Mouse (Mus musculus): ENCODE data around the gene Art2b. TPM values are rescaled to one million over a fixed set of nuclear protein-coding genes. Genes with fewer than 3 reads are reported as not detected.
"Not testable (repeated sequence)": the region's sequence is repeated elsewhere in the genome, so short reads cannot be mapped to it uniquely, and the experiment has no call there.

Art2b gene
- total and polyA plus RNA-seq, 3 experiments, result not detected

- TF ChIP-seq MAX (IDR thresholded peaks at IDR 0.05; ENCODE audit: low read length) (no peak), USF2 (conservative IDR thresholded peaks at IDR 0.05; ENCODE audit: low read depth, low read length) (no peak)
Measured at GRCm38 (mm10) chr7:101557391-101557790, 28.0 kb downstream of the Art2b start (continued).

GRCm38 (mm10) chr7:101555473-101555872, 29.9 kb downstream of the Art2b start:
- H3K4me3 ChIP-seq (replicated peaks in 1 of 3; ENCODE audit: low read depth in 2 of 3, low read length in 2 of 3, poor library complexity in 1 of 3); H3K4me2 ChIP-seq (ENCODE audit: insufficient read depth, low read depth, poor library complexity, severe bottlenecking); dilution Hi-C loops (cut with MboI; ENCODE audit: extremely low pct_ligation_motif_present, extremely low pct_unique_long_range_greater_than_20kb, low sequenced_read_pairs); H3K9ac ChIP-seq (ENCODE audit: insufficient read depth, low read depth); H3K9me3 ChIP-seq (replicated peaks; ENCODE audit: low read length); H3K36me3 ChIP-seq (replicated peaks in 1 of 2; ENCODE audit: control insufficient read depth in 1 of 2, insufficient read depth in 1 of 2, low read length in 1 of 2); H3K27ac ChIP-seq (ENCODE audit: insufficient read depth, low read depth); DNase-seq (ENCODE audit: extremely low read depth); in situ Hi-C loops (cut with MboI; ENCODE audit: low pct_ligation_motif_present, low pct_unique_long_range_greater_than_20kb, low sequenced_read_pairs); H3K79me2 ChIP-seq (replicated peaks; ENCODE audit: control insufficient read depth, extremely low read depth, insufficient read depth, poor library complexity, severe bottlenecking); H3K4me1 ChIP-seq (ENCODE audit: control insufficient read depth in 1 of 2, insufficient read depth in 2 of 2): not testable (repeated sequence)
- H3K27me3 ChIP-seq (replicated peaks), result peaks cover 21% of the 10 kb centered on the region

GRCm38 (mm10) chr7:101551530-101551929, 33.9 kb downstream of the Art2b start:
- TF ChIP-seq CHD2 (IDR thresholded peaks at IDR 0.05; ENCODE audit: low read length) (no peak), SMC3 (IDR thresholded peaks at IDR 0.05; ENCODE audit: low read depth, low read length) (no peak), JUND (conservative IDR thresholded peaks at IDR 0.05; ENCODE audit: low read depth, low read length) (no peak), SIN3A (IDR thresholded peaks at IDR 0.05; ENCODE audit: low read length) (no peak), POLR2A (IDR thresholded peaks at IDR 0.05; ENCODE audit: low read depth, low read length) (no peak), UBTF (IDR thresholded peaks at IDR 0.05; ENCODE audit: low read depth, low read length) (no peak), GABPA (IDR thresholded peaks at IDR 0.05; ENCODE audit: insufficient replicate concordance, low read depth, low read length) (no peak), JUN (IDR thresholded peaks at IDR 0.05; ENCODE audit: insufficient read depth, low read depth, low read length) (no peak), CHD1 (IDR thresholded peaks at IDR 0.05; ENCODE audit: low read depth, low read length) (no peak), MAZ (IDR thresholded peaks at IDR 0.05; ENCODE audit: low read depth, low read length) (no peak)
- DNase-seq (ENCODE audit: extremely low read depth), result no peak
- no peaks in the 10 kb centered on the region for H3K79me2 ChIP-seq (replicated peaks; ENCODE audit: control insufficient read depth, extremely low read depth, insufficient read depth, poor library complexity, severe bottlenecking)
- H3K4me1 ChIP-seq (ENCODE audit: control insufficient read depth in 1 of 2, insufficient read depth in 2 of 2), result peaks cover 0 to 9% of the 10 kb centered on the region in 2 experiments; a peak in 2 of 4 replicates
- no peak overlapping the region for H3K27ac ChIP-seq (ENCODE audit: insufficient read depth, low read depth)
- no peaks in the 10 kb centered on the region for H3K9me3 ChIP-seq (replicated peaks; ENCODE audit: low read length)
- no peak overlapping the region; the same call in 1 of the 2 replicates for H3K4me2 ChIP-seq (ENCODE audit: insufficient read depth, low read depth, poor library complexity, severe bottlenecking)
- peaks cover 23% of the 10 kb centered on the region for H3K27me3 ChIP-seq (replicated peaks)
- H3K4me3 ChIP-seq (replicated peaks in 1 of 3; ENCODE audit: low read depth in 2 of 3, low read length in 2 of 3, poor library complexity in 1 of 3), result no peak overlapping the region
- dilution Hi-C loops (cut with MboI; ENCODE audit: extremely low pct_ligation_motif_present, extremely low pct_unique_long_range_greater_than_20kb, low sequenced_read_pairs), result no loop called here
- H3K36me3 ChIP-seq (replicated peaks in 1 of 2; ENCODE audit: control insufficient read depth in 1 of 2, insufficient read depth in 1 of 2, low read length in 1 of 2), result no peaks in the 10 kb centered on the region
- no peak overlapping the region for H3K9ac ChIP-seq (ENCODE audit: insufficient read depth, low read depth)
- in situ Hi-C loops (cut with MboI; ENCODE audit: low pct_ligation_motif_present, low pct_unique_long_range_greater_than_20kb, low sequenced_read_pairs), result no loop called here
